Mouse (Mus musculus) adrenal gland, adult 8-10 months (tissue): ENCODE measurements around the gene Nxnl1. TPM values are rescaled to one million over a fixed set of nuclear protein-coding genes. Genes with fewer than 3 reads are reported as not detected.

Experiments used
- DNase-seq: peaks from one replicate; pipeline ENCODE4 v3.0.0; 2022
- total RNA-seq, 4 experiments: library from RNA; stranded (reverse); gene quantifications; 2 replicates each; pipeline ENCODE4 v1.2.4; 2022

Gene Nxnl1
- total RNA-seq, 4 experiments from 2014 or later, result 0.40 to 1.3 (median 0.49) TPM

DNA sequence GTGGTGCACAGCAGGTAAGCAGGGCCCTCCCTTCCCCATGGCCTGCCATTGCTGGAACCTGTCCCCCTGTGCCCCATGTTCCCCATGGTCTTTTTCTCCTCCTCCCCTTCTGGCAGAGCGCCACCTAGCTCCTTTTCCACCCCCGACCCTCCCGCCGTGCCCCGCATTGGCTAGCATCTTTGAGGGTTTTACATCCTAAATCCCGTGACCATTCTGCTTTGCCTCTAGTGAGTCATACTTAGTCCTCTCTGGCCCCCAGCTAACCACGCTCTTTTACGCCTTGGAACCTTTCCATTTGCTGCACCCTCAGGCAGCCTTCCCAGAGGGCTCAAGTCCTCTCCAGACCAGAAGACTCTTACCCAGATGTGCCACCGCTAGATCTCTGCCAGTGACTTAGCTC is 13.8 kb upstream of the Nxnl1 start:
- DNase-seq, result no peak

DNA sequence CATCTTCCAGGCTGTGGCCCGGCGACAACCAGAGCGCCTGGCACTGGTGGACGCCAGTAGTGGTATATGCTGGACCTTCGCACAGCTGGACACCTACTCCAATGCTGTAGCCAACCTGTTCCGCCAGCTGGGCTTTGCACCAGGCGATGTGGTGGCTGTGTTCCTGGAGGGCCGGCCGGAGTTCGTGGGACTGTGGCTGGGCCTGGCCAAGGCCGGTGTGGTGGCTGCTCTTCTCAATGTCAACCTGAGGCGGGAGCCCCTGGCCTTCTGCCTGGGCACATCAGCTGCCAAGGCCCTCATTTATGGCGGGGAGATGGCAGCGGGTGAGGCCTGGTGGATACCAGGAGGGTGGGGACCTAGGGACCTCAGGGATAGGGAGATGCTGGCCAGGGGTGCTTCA is 13.1 kb upstream of the Nxnl1 start:
- DNase-seq, result peak; percentile 80

DNA sequence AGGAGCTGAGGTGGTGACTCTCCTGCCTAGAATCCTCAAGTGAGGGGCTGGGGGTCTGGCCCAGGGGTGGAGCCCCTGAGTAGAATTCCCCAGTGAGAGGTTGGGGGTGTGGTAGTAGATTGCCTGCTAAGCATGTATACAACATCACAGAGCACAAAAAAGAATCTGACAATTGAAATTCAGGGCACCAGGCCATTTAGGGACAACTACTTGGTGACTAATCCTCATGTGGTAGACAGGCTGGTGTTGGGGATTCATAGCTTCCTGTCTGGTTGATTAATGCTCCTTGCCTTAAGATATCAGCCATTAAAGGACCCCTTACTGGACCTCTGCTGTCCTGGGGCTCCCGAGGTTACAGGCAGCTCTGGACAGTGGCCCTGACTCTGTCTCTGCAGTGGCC is 12.6 kb upstream of the Nxnl1 start:
- no peak for DNase-seq

GRCm38 (mm10) chr8:71577856-71578387 is 11.5 kb upstream of the Nxnl1 start:
- DNase-seq, result no peak

DNA sequence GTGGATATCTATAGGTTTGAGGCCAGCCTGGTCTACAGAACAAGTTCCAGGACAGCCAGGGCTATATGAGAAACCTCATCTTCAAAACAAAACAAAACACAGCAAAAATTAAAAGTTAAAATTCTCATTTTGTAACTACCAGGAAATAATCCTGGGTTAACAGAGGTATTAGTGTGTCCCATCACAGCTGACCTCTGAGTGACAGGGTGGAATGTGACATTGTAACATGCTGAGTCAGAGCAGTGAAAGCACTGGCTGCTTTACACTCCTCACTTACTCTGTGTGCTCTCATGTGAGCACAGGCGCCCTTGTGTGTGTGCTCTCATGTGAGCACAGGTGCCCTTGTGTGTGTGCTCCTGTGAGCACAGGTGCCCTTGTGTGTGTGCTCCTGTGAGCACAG is 8.6 kb upstream of the Nxnl1 start:
- DNase-seq, result no peak

DNA sequence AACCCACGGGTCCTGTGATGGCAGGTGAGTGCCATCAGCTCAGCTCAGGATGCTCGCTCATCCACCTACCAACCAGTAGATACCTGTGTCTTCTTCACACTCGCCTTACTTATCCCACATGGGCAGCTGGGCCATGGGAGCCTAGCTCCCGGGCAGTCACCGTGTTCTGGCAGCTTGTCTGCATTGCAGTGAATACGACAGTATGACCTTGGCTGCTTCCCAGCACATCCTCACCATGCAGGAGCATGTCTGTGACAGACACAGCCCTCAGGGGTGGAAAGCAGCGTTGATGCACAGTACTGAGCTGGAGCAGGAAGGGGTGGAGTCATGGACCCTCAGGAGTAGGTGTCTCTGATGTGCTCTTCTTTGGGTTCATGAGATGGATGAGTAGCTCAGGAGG is 8.0 kb upstream of the Nxnl1 start:
- DNase-seq, result no peak

GRCm38 (mm10) chr8:71572847-71573633 is 6.6 kb upstream of the Nxnl1 start:
- DNase-seq, result no peak

GRCm38 (mm10) chr8:71572077-71572476 is 5.7 kb upstream of the Nxnl1 start:
- no peak for DNase-seq

- DNase-seq, result peak; percentile 97
Observed at GRCm38 (mm10) chr8:71570291-71570954, 4.0 kb upstream of the Nxnl1 start.

GRCm38 (mm10) chr8:71569366-71570290 is 3.2 kb upstream of the Nxnl1 start:
- peak; percentile 90 for DNase-seq

- peak; percentile 51 for DNase-seq
Observed at GRCm38 (mm10) chr8:71568941-71569340, 2.5 kb upstream of the Nxnl1 start.

DNA sequence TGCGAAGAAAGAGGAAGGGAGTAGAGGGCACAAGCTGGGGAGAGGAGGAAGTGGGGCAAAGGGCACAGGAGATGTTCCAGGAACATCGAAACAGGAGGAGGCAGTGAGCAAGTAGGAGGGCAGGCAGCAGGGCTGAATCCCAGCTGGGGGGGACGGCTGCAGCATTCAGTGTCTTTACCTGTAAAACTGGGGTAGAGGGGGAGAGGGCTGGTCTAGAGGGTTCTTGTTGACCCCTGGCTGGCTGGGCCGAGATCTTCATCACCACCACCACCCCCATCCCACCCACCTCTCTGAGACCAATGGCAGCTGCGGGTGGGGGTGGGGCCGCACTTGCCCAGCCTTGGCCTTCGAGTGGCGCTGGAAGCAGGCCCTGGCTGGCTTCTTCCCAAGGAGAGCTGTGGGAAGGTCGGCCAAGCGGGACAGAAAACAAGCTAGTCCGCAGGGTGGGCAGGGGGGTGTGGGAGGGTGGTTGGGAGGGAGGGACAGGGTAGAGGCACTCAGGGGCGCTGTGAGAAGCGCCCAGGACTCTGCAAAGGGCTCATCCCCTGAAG is 2.1 kb upstream of the Nxnl1 start, which contains the start of gene Slc27a1:
Gene Slc27a1 (plus strand): TSS at position 496 of the 551 bp plus-strand sequence.
- DNase-seq, result peak; percentile 83

- DNase-seq, result no peak
Observed at GRCm38 (mm10) chr8:71567587-71567986, 1.2 kb upstream of the Nxnl1 start.

- DNase-seq, result no peak
Observed at GRCm38 (mm10) chr8:71563992-71564391, 2.4 kb downstream of the Nxnl1 start.

GRCm38 (mm10) chr8:71562751-71563150 is 3.6 kb downstream of the Nxnl1 start:
- peak; percentile 70 for DNase-seq

GRCm38 (mm10) chr8:71561401-71561800 is 5.0 kb downstream of the Nxnl1 start:
- DNase-seq, result no peak

- no peak for DNase-seq
Observed at GRCm38 (mm10) chr8:71560765-71561164, 5.6 kb downstream of the Nxnl1 start.

- no peak for DNase-seq
Observed at GRCm38 (mm10) chr8:71560071-71560470, 6.3 kb downstream of the Nxnl1 start.

GRCm38 (mm10) chr8:71558958-71559690 is 7.3 kb downstream of the Nxnl1 start:
- peak; percentile 87 for DNase-seq

- no peak for DNase-seq
Observed at GRCm38 (mm10) chr8:71558071-71558957, 8.1 kb downstream of the Nxnl1 start, which contains the start of gene Tmem221. TSS of gene Tmem221 (minus strand) at chr8:71558871.
